Mouse (Mus musculus) layer of hippocampus, postnatal 10 days (tissue): ENCODE results near the gene Gp5. TPM values are rescaled to one million over a fixed set of nuclear protein-coding genes. Genes with fewer than 3 reads are reported as not detected.
A peak's percentile ranks its signal among the peaks of the same experiment; 100 is the strongest.

Experiments used
- DNase-seq, 2 experiments: peaks; one replicate each; pipeline ENCODE4 v3.0.0; 2021; ENCODE audit warnings: low spot score in 2 of 2
- total RNA-seq, 2 experiments: library from RNA; stranded (reverse); gene quantifications; 2 replicates each; pipeline ENCODE4 v1.2.3; 2021

Gene Gp5
- total RNA-seq, 2 experiments from 2014 or later: 1.7 to 2.1 TPM

GRCm38 (mm10) chr16:30280676-30281297, 29.8 kb downstream of the Gp5 start:
- no peak for DNase-seq

- no peak for DNase-seq
These were observed 32.2 kb downstream of the Gp5 start for GRCm38 (mm10) chr16:30278406-30278805.

GRCm38 (mm10) chr16:30275558-30276340, 34.8 kb downstream of the Gp5 start:
- DNase-seq: no peak

GRCm38 (mm10) chr16:30273065-30273464, 37.5 kb downstream of the Gp5 start:
- no peak for DNase-seq

- DNase-seq: peak in 1 of 2 experiments; percentile 25
These were observed 38.5 kb downstream of the Gp5 start for GRCm38 (mm10) chr16:30271941-30272595.

- no peak for DNase-seq
These were observed 39.3 kb downstream of the Gp5 start for GRCm38 (mm10) chr16:30271223-30271761.

- no peak for DNase-seq
These were observed 43.2 kb downstream of the Gp5 start, which contains the start of gene Cpn2 for GRCm38 (mm10) chr16:30267359-30267758. TSS of gene Cpn2 (minus strand) at chr16:30267499.

GRCm38 (mm10) chr16:30266561-30266960, 44.0 kb downstream of the Gp5 start:
- DNase-seq: no peak

- DNase-seq: no peak
These were observed 45.0 kb downstream of the Gp5 start for GRCm38 (mm10) chr16:30265611-30266010.

GRCm38 (mm10) chr16:30263156-30263555, 47.4 kb downstream of the Gp5 start:
- DNase-seq: no peak

- peak; percentile 72 to 81 for DNase-seq
These were observed 47.9 kb downstream of the Gp5 start for GRCm38 (mm10) chr16:30262664-30263063.

- no peak for DNase-seq
These were observed 48.4 kb downstream of the Gp5 start for GRCm38 (mm10) chr16:30262157-30262556.

- no peak for DNase-seq
These were observed 49.2 kb downstream of the Gp5 start for GRCm38 (mm10) chr16:30261341-30261740.

GRCm38 (mm10) chr16:30260012-30260635, 50.5 kb downstream of the Gp5 start:
- DNase-seq: no peak

GRCm38 (mm10) chr16:30259444-30259843, 51.1 kb downstream of the Gp5 start:
- no peak for DNase-seq

- DNase-seq: no peak
These were observed 52.1 kb downstream of the Gp5 start for GRCm38 (mm10) chr16:30258441-30258840.

GRCm38 (mm10) chr16:30257718-30258117, 52.9 kb downstream of the Gp5 start:
- DNase-seq: no peak
